Mouse (Mus musculus) CD4-positive, CD25-positive, alpha-beta regulatory T cell, adult 2 months (primary cell): ENCODE measurements around the gene Pdcd4.

ENCODE experiments used
- DNase-seq: peaks from one replicate; pipeline ENCODE4 v3.0.0-alpha.2; 2012; ENCODE audit warnings: low read depth, low spot score

Gene Pdcd4

DNA sequence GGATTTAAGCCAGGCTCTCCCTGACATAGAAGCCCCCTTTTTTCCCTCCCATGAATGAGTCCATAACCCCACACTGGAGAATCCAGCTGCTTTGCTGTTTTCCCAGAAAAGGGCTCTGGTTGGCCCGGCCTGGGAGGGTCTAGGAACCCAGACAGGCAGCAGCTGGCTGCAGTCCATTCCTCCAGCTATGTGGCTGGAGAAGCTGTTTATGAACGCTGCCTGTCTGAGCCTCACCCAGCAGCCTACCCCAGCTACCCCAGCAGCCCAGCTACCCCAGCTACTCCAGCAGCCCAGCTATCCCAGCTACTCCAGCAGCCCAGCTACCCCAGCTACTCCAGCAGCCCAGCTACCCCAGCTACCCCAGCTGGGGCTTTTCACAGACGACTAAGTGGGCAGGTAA lies at the start of gene Pdcd4:
Pdcd4 (plus strand) TSS at position 171 of the 400 bp plus-strand sequence.
- DNase-seq = peak; percentile 60

DNA sequence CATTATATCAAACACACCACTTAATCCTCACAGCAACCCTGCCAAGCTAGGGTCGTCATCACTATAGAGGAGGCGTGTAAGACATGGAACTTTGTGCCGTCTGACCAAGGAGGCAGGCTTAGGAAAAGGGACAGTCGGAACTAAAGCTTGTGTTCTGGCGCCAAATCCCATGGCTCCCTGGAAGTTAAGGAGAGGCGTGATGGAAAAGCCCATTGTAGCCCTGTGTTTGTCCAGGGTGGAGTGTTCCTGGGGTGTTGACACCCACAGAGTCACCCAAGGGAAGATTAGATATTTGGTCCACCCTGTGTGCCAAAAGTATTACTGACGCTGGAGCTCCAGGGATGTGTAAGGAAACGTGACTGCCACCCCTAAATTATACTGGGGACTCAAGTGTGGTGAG lies 48.1 kb upstream of the Pdcd4 start:
- DNase-seq = no peak

DNA sequence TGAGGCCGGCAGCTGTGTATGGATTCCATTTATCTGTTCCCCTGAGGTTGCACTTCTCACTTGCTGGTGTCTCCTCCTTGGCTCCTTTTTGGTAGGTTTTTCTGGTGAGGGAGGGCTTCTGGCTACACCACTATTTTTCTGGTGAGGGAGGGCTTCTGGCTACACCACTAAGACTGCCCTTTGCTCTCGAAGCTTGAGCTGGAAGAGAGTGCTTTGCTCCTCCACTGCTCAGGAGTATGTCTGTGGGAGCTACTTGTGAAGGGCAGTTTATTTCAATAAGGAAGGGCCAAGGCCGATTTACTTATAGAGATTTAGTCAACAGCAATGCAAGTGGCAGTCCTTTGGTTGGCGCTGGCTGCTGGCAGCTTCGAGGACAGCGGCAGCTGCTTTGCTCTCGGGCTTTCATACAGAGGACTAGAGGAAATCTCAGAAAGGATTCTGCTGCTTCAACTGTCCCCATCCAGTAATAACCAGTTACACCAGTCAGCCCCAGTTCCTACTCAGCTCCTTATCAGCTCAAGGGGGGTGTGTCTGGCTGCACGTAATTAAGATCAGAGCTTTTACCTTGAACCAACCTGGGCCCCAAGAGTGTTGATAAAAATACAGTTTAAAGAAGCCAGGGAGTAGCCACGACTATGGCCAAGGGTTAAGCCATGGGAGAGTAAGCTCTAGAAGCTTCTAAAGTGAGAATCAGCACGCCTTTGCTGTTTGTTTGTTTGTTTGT lies 43.6 kb upstream of the Pdcd4 start:
- DNase-seq = no peak

DNA sequence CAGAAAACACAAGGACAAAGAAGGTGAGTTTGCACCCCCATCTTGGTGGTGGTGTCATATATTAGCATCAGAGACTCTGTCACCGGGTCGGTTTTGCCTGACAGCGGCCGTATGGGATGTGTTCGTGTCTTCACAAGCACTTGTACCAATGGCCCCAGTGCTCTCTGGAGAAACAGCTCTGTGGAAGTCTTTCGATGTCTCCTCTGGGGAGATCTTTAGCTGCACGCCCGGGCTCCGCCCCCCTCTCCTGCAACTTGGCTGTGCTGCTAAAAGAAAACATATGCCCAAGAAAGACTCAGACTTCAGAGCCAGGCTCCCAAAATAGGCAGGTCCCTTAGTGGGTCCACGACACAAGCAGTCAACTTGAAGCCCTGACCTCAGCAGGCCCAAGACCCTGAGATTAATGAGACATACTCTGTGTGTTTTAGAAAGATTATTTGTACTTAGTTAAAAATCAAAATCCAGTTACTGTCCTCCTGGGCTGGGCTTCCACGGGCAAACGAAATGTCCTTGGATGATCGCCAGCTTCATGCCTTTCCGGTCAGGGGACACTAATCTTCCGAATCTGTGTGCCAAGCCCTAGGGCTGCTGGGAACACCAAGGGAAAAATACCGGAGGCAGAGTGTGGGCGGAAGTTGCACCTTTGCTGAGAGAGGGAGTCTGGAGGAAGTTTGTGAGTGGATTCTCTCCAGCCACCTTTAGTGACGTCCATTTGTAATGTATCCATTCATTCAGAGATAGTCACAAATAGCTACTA lies 41.7 kb upstream of the Pdcd4 start:
- DNase-seq = no peak

DNA sequence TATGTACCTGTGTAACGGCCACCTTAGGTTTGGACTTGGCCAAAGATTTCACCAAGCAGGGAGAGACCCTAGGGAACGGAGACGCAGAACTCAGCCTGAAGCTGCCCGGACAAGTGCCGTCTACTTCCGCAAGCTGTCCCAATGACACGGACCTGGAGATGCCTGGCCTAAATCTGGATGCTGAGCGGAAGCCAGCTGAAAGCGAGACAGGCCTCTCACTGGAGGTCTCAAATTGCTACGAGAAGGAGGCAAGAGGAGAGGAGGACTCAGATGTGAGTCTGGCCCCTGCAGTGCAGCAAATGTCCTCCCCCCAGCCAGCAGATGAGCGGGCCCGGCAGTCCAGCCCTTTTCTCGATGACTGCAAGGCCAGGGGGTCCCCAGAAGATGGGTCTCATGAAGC lies 40.7 kb upstream of the Pdcd4 start:
- no peak for DNase-seq

DNA sequence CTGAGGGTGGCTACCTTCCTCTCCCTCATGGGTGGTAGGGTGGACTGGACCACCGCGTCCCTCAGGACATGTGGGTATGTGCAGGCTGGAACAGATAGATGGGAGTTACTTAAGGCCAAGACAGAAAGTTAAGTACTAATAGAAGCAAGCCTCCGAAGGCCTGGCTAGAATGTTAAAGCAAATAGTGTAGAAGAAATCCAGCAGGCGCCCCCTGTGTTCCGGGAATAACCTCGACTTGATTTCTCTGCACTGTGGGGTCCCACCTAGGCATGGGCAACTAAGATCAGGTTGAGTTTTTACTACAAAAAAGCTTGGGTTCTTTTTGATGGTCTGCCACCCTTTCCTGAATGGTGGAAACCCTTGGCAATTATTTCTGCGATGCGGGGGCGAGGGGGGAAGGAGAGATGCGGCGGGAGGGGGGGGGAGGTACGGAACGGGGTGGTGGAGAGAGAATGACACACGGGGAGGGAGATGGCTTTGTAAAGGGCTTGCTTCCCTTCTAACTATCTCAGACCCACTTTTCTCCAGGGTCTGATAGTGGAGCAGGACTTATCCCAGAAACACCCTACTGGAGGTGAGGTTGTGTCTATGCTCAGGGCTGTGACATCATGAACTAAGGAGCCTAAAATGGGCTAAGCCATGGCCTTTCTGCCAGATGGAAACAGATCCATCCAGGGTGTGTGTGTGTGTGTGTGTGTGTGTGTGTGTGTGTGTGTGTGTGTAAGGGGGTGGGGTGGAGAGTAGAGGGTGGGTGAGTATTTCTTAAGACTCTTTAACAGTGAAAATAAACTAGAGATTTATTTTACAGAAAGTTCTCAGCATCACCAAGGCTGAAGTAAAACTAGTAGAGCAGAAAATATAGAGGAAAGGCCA lies 40.0 kb upstream of the Pdcd4 start:
- no peak for DNase-seq

DNA sequence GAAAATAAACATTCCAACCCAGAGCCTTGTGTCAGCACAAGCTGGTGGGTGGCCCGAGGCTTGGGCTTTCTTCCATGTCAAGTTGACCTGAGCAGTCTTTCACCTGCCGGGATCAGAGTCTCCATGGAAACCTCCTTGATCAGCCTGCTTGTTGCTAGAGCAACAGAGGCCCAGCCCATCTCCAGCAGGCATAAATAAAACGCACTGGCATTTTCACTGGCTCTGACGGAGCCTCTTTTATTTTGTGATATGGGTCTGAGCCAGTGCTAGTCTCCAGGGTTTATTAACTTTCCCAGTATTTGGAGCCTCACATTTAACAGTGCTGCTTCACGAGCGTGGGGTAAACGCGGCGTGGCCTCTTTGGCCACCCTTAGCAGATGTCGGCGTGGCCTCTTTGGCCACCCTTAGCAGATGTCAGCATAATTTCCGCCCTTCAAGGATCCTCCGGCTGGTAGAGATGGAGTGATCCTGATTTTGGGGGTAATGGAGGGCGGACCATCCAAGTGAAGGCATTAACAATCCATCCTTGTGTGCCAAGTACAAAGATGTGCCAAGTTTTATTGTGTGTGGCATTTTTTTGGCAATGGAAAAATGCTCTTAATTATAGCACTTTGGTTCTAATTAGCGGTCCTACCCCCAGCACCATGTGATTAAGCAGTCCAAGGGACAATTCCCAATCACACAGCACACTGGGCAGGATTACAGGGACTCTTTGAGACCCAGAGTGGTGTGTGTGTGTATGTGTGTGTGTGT lies 39.2 kb upstream of the Pdcd4 start:
- no peak for DNase-seq

DNA sequence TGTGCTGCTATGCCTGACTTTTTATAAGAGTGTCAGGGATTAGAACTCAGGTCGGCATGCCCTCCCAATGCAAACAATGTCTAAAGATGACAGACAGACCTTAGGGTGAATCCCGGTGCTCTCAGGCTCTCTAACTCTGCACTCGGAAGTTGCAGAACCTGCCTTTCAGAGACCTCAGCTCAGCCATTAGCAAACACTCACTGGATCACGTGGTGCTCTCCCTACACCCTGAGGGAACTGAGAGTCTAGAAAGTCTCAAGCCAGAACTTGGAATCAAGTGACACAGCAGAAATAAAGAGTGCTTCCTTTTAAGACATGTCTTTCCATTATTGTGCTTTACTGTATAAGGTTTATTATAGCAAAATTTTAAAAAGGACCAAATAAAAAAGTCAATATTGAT lies 37.1 kb upstream of the Pdcd4 start:
- no peak for DNase-seq

DNA sequence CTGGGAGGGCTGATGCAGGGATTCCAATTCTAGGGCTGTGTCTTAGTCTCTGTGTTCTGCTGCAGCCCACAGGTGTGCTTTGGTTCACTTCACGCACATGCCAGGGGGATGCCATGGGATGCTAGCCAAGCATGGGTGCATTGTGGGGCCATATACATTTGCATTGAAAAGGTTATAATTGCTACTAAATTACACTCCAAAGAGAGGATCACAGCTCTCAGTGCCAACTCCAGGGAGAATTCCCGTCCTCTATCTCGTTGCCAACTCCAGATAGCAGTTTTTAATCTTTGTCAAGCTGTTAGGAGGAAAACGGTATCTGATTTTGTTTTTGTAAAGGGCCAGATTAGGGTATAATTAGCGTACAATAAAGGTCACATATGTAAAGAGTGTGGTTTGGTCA lies 36.2 kb upstream of the Pdcd4 start:
- DNase-seq = no peak

DNA sequence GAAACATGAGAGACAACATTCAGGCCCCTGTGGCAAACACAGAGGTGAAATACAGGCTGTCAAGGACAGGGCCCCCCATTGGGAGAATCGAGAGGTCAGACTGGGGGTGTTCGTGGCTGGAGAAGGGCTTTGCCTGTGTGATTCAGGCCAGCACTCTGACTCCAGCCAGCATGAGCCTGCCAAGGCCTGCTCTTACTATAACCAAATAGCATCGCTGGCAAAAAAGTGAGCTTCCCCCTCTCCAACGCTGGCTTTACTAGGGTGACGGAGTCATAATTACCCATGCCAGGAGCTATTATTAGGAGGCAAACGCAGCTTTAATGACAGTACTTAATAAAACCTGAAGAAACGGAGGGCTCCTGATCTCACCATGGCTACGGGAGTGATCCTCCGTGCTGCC lies 35.2 kb upstream of the Pdcd4 start:
- no peak for DNase-seq

DNA sequence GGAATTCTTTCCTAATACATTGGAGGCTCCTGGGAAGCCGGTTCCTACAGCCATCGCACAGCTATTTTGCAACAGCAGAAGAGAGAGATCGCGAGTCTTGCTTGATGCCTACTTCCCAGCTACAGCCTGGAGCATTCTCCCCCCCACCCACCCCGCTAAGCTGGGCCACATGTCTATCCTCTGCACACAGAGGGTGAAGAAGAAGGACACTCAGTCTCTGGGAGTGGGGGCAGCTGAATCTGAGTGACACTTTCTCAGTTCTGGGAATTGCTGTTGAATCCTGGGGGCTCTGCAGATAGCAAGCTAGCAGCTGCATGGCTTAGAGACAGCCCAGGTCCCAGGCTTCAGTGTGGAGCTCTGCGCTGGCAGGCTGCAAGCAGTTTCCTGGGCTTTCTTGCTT lies 34.1 kb upstream of the Pdcd4 start:
- DNase-seq = no peak

DNA sequence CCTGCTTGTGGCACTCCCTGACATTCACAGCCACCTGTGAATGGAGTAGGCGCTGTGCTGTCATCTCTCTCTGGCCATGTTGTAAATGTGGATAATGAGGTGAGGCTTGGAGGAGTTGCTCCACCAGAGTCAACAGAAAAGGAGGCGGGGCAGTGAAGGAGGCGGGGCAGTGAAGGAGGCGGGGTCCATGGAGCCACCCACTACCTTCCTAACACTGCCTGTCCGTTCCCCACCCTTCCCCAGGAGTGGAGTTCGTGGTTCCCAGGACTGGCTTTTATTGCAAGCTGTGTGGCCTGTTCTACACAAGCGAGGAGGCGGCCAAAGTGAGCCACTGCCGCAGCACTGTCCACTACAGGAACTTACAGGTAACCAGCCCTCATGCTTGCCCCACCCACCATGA lies 32.9 kb upstream of the Pdcd4 start:
- DNase-seq = peak; percentile 12

DNA sequence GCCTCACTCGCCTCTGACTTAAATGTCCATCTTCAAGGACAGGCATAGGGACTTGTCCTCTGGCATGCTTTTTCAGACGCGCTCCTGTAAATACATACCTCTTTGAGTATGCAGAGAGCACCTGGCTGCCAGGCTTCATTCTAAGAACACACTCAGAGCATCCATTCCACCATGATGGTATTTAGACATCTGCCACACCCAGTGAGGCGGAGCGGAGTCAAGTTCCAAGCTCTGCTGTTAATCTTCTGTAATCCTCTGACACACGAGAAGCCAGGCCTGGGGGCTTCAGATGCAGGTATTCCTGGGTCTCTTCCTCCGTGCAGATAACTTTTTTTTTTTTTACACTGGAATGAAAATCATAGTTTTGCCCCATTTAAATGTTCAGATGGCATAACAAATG lies 32.4 kb upstream of the Pdcd4 start:
- DNase-seq = no peak

DNA sequence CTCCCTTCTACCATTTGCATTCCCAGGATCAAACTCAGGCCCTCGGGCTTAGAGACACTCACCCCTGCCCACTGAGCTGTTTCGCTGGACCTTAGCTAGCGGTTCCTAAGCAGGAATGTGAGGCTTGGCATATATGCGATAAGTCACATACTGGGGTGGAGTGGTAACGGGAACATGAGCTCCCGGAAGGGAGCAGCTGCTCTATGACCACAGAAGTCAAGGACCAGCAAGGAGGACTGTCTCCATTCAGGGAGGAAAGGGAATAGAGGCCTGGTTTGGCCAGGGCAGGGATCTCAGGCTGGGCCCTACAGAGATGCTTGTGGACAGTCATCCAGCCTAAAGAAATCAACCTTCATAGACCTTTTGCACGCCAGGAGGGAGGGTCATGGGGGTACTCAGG lies 30.7 kb upstream of the Pdcd4 start:
- DNase-seq = no peak

DNA sequence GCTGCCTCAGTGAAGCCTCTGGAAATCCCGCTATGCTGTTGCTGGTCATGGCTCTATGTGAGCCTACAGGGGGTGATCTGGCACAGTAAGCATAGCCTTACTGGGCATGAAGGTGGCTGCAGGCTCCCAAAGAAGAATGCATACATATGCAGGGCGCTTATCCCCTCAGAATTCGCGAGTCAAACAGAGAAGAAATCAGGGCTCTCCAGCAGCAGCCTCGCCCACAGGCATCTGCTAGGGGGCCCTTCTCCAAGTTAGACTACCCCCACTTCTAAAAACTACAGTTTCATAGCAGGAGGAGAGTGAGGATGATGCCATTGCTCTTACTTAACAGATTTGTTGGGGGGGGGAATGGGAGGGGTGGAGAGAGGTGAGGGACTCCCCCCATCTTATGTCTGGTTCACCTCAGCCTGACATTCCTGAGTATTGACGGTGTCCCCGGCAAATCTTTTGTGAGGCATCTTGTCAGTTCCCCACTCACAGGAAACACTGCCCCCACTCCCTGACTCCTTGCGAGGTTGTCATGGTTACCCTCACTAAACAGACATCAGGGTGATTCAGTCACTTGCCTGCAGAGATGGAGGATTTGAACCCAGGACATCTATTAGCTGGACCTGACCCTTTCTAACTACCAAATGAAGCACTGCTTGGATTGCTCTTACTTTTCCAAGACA lies 29.3 kb upstream of the Pdcd4 start:
- peak; percentile 39 for DNase-seq

DNA sequence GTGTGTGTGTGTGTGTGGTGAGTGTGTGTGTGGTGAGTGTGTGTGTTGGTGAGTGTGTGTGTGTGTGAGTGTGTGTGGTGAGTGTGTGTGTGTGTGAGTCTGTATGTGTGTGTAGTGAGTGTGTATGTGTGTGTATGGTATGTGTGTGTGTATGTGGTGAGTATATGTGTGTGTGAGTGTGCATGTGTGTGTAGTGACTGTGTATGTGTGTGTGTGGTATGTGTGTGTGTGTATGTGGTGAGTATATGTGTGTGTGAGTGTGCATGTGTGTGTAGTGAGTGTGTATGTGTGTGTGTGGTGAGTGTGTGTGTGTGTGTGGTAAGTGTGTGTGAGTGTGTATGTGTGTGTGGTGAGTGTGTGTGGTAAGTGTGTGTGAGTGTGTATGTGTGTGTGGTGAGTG lies 24.8 kb upstream of the Pdcd4 start:
- DNase-seq = no peak

DNA sequence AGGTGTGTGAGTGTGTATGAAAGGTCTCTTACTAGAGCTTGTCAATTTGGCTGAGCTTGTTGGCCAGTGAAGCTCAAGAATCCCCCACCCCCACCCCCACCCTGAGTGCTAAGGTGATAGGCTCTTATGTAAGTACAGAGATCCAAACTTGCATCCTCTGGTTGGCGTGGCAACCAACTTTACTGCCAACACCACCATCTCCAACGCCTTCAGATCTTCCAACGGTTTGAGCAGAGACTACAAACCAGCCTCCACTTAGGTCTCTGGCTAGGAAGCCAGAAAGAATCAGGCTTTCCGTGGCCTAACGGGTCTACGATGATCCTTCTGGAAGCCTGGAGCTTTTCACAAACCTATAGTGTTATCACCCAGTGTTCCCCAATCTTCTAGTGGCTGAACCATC lies 23.9 kb upstream of the Pdcd4 start:
- DNase-seq = peak; percentile 10

DNA sequence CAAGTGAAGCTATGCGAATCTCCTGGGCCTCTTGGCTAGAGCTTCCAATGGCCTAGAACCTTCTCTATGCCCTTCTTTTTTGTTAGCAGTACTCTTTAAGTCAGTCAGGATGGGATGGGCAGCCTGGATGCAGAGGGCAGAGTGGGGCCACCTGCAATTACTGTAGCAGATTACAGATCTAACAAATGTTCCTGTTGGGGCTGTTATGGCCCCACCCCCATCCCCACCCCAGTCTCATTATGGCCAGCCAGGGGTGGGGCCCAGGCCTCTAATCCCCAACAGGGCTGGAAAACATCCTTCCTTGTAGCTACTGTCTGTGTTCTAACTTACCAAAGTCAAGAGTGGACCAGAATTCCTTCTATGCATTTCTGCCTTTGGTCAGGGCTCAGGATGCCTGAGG lies 23.2 kb upstream of the Pdcd4 start:
- no peak for DNase-seq

DNA sequence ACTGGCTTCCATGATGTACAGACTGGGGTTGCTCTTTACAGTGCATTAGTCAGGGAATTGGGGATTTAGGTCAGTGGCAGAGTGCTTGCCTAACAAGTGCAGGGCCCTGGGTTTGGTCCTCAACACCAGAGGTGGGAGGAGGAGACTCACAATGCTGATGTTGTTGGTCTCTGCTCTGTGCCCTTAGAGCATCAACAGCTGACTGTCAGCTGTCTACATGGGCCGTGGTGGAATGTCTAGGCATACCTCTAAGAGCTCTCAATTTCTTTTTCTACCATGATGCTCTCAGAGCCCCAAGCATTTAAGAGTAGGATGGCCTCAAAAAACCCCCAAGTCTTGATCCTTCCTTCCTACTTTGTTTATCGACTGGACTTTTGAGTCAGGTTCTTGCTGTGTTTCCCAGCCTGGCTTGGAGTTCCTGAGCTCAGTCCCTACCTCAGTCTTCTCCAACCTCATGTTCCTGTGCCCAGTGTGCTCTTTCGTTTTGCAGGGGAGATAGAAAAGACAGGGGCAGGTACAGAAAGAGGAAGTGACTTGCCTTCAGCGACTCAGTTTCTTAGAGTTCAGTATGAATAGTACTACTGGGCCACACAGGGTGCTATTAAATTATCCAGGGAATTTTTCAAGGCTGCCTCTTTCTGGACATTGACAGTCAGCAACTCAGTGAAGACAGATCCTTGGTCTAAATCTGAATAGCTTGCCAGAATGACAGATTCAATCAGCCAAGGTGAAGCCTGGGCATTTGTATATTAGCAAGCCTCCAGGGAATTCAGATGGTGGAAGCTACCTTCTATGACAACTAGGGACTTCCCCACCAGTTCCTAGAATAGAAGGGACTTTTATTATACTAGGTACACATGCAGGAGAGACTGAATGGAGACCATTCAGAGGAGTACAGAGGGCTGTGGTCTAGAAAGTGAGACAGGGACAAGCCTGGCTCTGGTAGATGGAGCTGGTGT lies 22.3 kb upstream of the Pdcd4 start:
- peak; percentile 47 for DNase-seq

DNA sequence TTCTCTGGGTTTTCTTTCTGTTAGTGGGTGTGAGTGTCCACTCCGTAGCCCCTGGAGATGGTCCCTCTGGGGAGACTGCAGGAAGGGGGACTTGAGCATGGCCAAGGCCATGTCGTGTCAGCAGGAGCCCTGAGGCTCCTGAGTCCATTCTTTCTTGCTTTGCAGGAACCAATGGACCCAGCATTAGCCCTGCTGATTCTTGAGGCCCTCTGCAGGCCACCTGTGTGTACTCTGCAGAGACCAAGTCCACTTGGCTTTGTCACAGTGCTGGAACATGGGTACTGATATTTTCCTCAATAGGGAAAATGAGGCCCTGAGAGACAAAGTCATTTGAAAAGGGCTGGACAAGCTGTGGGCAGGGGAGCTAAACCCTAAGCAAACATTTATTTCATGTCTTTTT lies 21.5 kb upstream of the Pdcd4 start:
- no peak for DNase-seq
